Mouse (Mus musculus): ENCODE measurements around the gene Rab11fip4.

DNA sequence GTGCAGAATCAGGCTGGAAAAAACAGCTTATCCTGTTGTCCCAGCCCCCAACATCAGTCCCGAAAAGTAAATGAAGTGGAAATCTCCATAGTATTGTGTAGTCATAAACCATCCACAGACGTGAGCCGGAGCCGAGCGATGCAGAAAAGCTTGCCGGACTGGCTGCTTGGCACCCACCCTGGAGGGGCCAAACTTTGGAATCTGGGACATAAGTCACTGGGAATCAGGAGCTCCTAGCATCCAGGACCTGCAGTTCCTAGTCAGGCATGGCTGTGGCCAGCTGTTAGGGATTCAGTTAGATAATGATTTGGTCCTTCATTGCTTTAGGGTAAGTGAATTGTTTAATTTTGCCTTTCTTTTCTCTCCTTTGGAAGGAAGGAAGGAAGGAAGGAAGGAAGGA lies 122.2 kb downstream of the Rab11fip4 start:
- no peak for TF ChIP-seq GATA1 (IDR thresholded peaks at IDR 0.05; ENCODE audit: borderline replicate concordance, low read length)
- no peak for TF ChIP-seq FLI1 (IDR thresholded peaks at IDR 0.05; ENCODE audit: low read length)

Data from megakaryocyte, embryonic 14.5 days (primary cell).